Mouse (Mus musculus): ENCODE data around the gene Gm21170. TPM values are rescaled to one million over a fixed set of nuclear protein-coding genes. Genes with fewer than 3 reads are reported as not detected.
"Not testable (repeated sequence)": the region's sequence is repeated elsewhere in the genome, so short reads cannot be mapped to it uniquely, and the experiment has no call there.

Gene Gm21170
- polyA plus RNA-seq (2017; shearing (Covaris generic)) = not detected

GRCm38 (mm10) chrY:47690998-47691397, at the start of gene Gm21170:
Gene Gm21170, minus strand, starts transcription at chrY:47691098.
- not testable (repeated sequence) for ATAC-seq

Other genes starting within 250 kb of the Gm21170 start
- gene Gm21256, start 240.1 kb downstream of the Gm21170 start, polyA plus RNA-seq (2017; shearing (Covaris generic)) = not detected

All from inflammation-experienced regulatory T-cells, adult 6 months (primary cell).